Mouse (Mus musculus) macrophage (primary cell): Measurements from ENCODE around the gene Rusc2. TPM values are rescaled to one million over a fixed set of nuclear protein-coding genes. Genes with fewer than 3 reads are reported as not detected.
A peak's percentile ranks its signal among the peaks of the same experiment; 100 is the strongest.

Source experiments
- H3K27ac ChIP-seq: fragments of 350-480 bp; formaldehyde crosslinking; 2 replicates; pipeline ENCODE4 v1.9.0; 2021
- H3K36me3 ChIP-seq: fragments of 350-480 bp; formaldehyde crosslinking; 2 replicates; pipeline ENCODE4 v1.9.0; 2021; ENCODE audit errors: inconsistent target
- H3K4me3 ChIP-seq: fragments of 350-480 bp; formaldehyde crosslinking; 2 replicates; pipeline ENCODE4 v1.9.0; 2021; ENCODE audit errors: inconsistent target
- H3K79me2 ChIP-seq: fragments of 350-480 bp; formaldehyde crosslinking; 2 replicates; pipeline ENCODE4 v1.9.0; 2021; ENCODE audit errors: inconsistent target
- WGBS: methylation state at CpG from one replicate; pipeline ENCODE4 v1.1.7; 2026; ENCODE audit warnings: inconsistent platforms; ENCODE audit not compliant: missing documents; 5-methylcytosine and 5-hydroxymethylcytosine counted together
- polyA plus RNA-seq: library from polyadenylated mRNA; stranded (reverse); fragments of 250-400 nt; gene quantifications from 3 replicates; pipeline ENCODE4 v1.2.4, GENCODE M21; 2018; ENCODE audit warnings: inconsistent platforms
- total RNA-seq, 78 experiments: library from RNA; depleted of rRNA; stranded (reverse); fragments of 250-400 nt; gene quantifications; 1 replicate in 9 of 78; 2 replicates in 24 of 78; 3 replicates in 43 of 78; 4 replicates in 2 of 78; pipeline ENCODE4 v1.2.4; 2018; ENCODE audit warnings: inconsistent platforms in 56 of 78

The Rusc2 gene
- total RNA-seq (2018; cell fraction: chromatin; rRNA removed): 100 to 1,000 TPM in 14 of 26 experiments, 10 to 100 TPM in 12; 52.0 to 188 (median 101) TPM
- total RNA-seq (2018; cell fraction: cytosol; rRNA removed): 10 to 100 TPM; 15.6 to 81.8 (median 45.7) TPM
- 100 to 1,000 TPM in 11 of 26 experiments, 10 to 100 TPM in 15; 66.7 to 158 (median 93.7) TPM for total RNA-seq (2018; cell fraction: nucleus; rRNA removed)
- 22.3 to 44.8 TPM (median 33.3 TPM) in 3 replicates for polyA plus RNA-seq

GRCm38 (mm10) chr4:43381408-43382154, at the start of gene Rusc2:
TSS of gene Rusc2 (plus strand) at chr4:43381979.
- 1% methylated on average over 53 of the region's 63 CpGs for WGBS
- Histone ChIP-seq H3K79me2 (peaks cover 53% of the 10 kb centered on the region), H3K4me3 (peak within 1 kb of the TSS; percentile 68), H3K27ac (peak within 1 kb of the TSS; percentile 97), H3K36me3 (no peaks in the 10 kb centered on the region)

- 92% methylated on average over 2 of the region's 2 CpGs for WGBS
- no peaks in the 10 kb centered on the region for H3K79me2 ChIP-seq
- no peak overlapping the region for H3K4me3 ChIP-seq
- no peaks in the 10 kb centered on the region for H3K36me3 ChIP-seq
- no peak overlapping the region for H3K27ac ChIP-seq
Measured at GRCm38 (mm10) chr4:43334771-43335170, 47.0 kb upstream of the Rusc2 start.

GRCm38 (mm10) chr4:43336176-43336575, 45.6 kb upstream of the Rusc2 start:
- H3K79me2 ChIP-seq: no peaks in the 10 kb centered on the region
- H3K4me3 ChIP-seq: no peak overlapping the region
- H3K27ac ChIP-seq: no peak overlapping the region
- no peaks in the 10 kb centered on the region for H3K36me3 ChIP-seq

- H3K79me2 ChIP-seq: no peaks in the 10 kb centered on the region
- no peaks in the 10 kb centered on the region for H3K36me3 ChIP-seq
- WGBS: 83% methylated on average over 4 of the region's 4 CpGs
- H3K27ac ChIP-seq: no peak overlapping the region
- no peak overlapping the region for H3K4me3 ChIP-seq
Measured at GRCm38 (mm10) chr4:43340096-43340804, 41.5 kb upstream of the Rusc2 start.

- 77% methylated on average over 7 of the region's 7 CpGs for WGBS
- no peak overlapping the region for H3K4me3 ChIP-seq
- no peaks in the 10 kb centered on the region for H3K79me2 ChIP-seq
- no peak overlapping the region for H3K27ac ChIP-seq
- H3K36me3 ChIP-seq: no peaks in the 10 kb centered on the region
Measured at GRCm38 (mm10) chr4:43341276-43341891, 40.4 kb upstream of the Rusc2 start.

- Histone ChIP-seq H3K79me2 (no peaks in the 10 kb centered on the region), H3K27ac (no peak overlapping the region), H3K36me3 (no peaks in the 10 kb centered on the region), H3K4me3 (no peak overlapping the region)
- WGBS: 95% methylated on average over 10 of the region's 10 CpGs
Measured at GRCm38 (mm10) chr4:43342443-43342842, 39.3 kb upstream of the Rusc2 start.

- Histone ChIP-seq H3K27ac (no peak overlapping the region), H3K36me3 (no peaks in the 10 kb centered on the region), H3K79me2 (no peaks in the 10 kb centered on the region), H3K4me3 (no peak overlapping the region)
- WGBS: 94% methylated on average over 2 of the region's 2 CpGs
Measured at GRCm38 (mm10) chr4:43344932-43345331, 36.8 kb upstream of the Rusc2 start.

- Histone ChIP-seq H3K27ac (no peak overlapping the region), H3K4me3 (no peak overlapping the region), H3K79me2 (no peaks in the 10 kb centered on the region), H3K36me3 (no peaks in the 10 kb centered on the region)
- 99% methylated on average over 5 of the region's 5 CpGs for WGBS
Measured at GRCm38 (mm10) chr4:43349206-43349605, 32.6 kb upstream of the Rusc2 start.

GRCm38 (mm10) chr4:43350038-43350560, 31.7 kb upstream of the Rusc2 start:
- Histone ChIP-seq H3K79me2 (no peaks in the 10 kb centered on the region), H3K4me3 (no peak overlapping the region), H3K27ac (no peak overlapping the region), H3K36me3 (no peaks in the 10 kb centered on the region)
- WGBS: 54% methylated on average over 6 of the region's 6 CpGs

GRCm38 (mm10) chr4:43353662-43354061, 28.1 kb upstream of the Rusc2 start:
- 90% methylated on average over 6 of the region's 6 CpGs for WGBS
- H3K36me3 ChIP-seq: no peaks in the 10 kb centered on the region
- no peaks in the 10 kb centered on the region for H3K79me2 ChIP-seq

GRCm38 (mm10) chr4:43364914-43365560, 16.7 kb upstream of the Rusc2 start:
- no peaks in the 10 kb centered on the region for H3K79me2 ChIP-seq
- WGBS: 22% methylated on average over 11 of the region's 11 CpGs
- no peak overlapping the region for H3K27ac ChIP-seq
- no peak overlapping the region for H3K4me3 ChIP-seq
- H3K36me3 ChIP-seq: no peaks in the 10 kb centered on the region

More at GRCm38 (mm10) chr4:43353662-43354061, 28.1 kb upstream of the Rusc2 start:
- Histone ChIP-seq H3K4me3 (no peak overlapping the region), H3K27ac (no peak overlapping the region)

- Histone ChIP-seq H3K27ac (no peak overlapping the region), H3K79me2 (no peaks in the 10 kb centered on the region), H3K4me3 (no peak overlapping the region), H3K36me3 (no peaks in the 10 kb centered on the region)
- 87% methylated on average over 5 of the region's 5 CpGs for WGBS
Measured at GRCm38 (mm10) chr4:43367295-43367694, 14.5 kb upstream of the Rusc2 start.

- WGBS: 27% methylated on average over 9 of the region's 9 CpGs
- no peak overlapping the region for H3K27ac ChIP-seq
- no peaks in the 10 kb centered on the region for H3K36me3 ChIP-seq
- H3K79me2 ChIP-seq: no peaks in the 10 kb centered on the region
- no peak overlapping the region for H3K4me3 ChIP-seq
Measured at GRCm38 (mm10) chr4:43367787-43368186, 14.0 kb upstream of the Rusc2 start.

- H3K36me3 ChIP-seq: no peaks in the 10 kb centered on the region
- no peak overlapping the region for H3K4me3 ChIP-seq
- 88% methylated on average over 4 of the region's 11 CpGs for WGBS
- H3K27ac ChIP-seq: no peak overlapping the region
- no peaks in the 10 kb centered on the region for H3K79me2 ChIP-seq
Measured at GRCm38 (mm10) chr4:43371406-43371805, 10.4 kb upstream of the Rusc2 start.
